Mouse (Mus musculus) hindbrain, embryonic 10.5 days (tissue): ENCODE data around the gene 1700020N15Rik. TPM values are rescaled to one million over a fixed set of nuclear protein-coding genes. Genes with fewer than 3 reads are reported as not detected.
"Not testable (repeated sequence)": the region's sequence is repeated elsewhere in the genome, so short reads cannot be mapped to it uniquely, and the experiment has no call there.

Experiments used
- DNase-seq: peaks from one replicate; pipeline ENCODE4 v3.0.0-alpha.2; 2017; ENCODE audit warnings: low spot score
- H3K27ac ChIP-seq: fragments of 300-500 bp; sonication (generic); 2 replicates; pipeline ENCODE4 v1.5.1; 2016; ENCODE audit warnings: mild to moderate bottlenecking, moderate library complexity
- H3K27me3 ChIP-seq: fragments of 300-500 bp; sonication (generic); 2 replicates; pipeline ENCODE4 v1.6.1; 2016; ENCODE audit warnings: mild to moderate bottlenecking; ENCODE audit not compliant: poor library complexity, insufficient read depth, severe bottlenecking
- H3K36me3 ChIP-seq: fragments of 300-500 bp; sonication (generic); 2 replicates; pipeline ENCODE4 v1.6.1; 2016; ENCODE audit warnings: mild to moderate bottlenecking, moderate library complexity
- H3K4me1 ChIP-seq: fragments of 300-500 bp; sonication (generic); replicated peaks from 2 replicates; pipeline ENCODE4 v1.6.1; 2016; ENCODE audit warnings: mild to moderate bottlenecking
- H3K4me3 ChIP-seq: fragments of 300-500 bp; sonication (generic); 2 replicates; pipeline ENCODE4 v1.5.1; 2016; ENCODE audit warnings: mild to moderate bottlenecking, moderate library complexity
- H3K9me3 ChIP-seq: fragments of 300-500 bp; sonication (generic); 2 replicates; pipeline ENCODE4 v1.6.1; 2016; ENCODE audit warnings: mild to moderate bottlenecking, moderate library complexity
- WGBS: fragments of 180-500 bp; shearing (Covaris S2); methylation state at CpG from one replicate; pipeline ENCODE4 v1.1.7; 2016; 5-methylcytosine and 5-hydroxymethylcytosine counted together
- polyA plus RNA-seq: library from polyadenylated mRNA; unstranded; fragments of >200 nt; fragmentation: Nextera tagmentation; extraction: Ambion mirVana; gene quantifications from 2 replicates; pipeline ENCODE4 v1.2.1, GENCODE M21; 2016

Gene 1700020N15Rik
- polyA plus RNA-seq: 0.55 TPM in 1 of 2 replicates, not detected in the other

DNA sequence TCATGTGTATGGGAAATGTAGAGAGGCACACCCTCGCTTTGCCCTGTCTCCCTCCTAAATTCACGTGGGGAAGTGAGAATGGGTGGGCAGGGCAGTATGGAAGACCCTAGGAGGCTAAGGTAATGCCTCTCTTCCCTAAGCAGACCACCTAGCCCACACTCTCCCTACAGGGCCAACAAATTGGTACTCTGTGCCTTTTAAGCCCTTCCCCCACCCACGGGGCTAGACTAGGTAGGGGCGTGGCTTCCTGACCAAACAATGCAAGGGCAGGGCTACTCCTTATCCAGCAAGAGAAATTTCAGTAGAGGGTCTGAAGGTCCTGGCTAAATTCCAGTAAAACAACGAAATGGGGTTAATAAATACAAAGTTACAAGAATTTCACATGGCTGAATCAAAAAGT is at the start of gene 1700020N15Rik:
Gene 1700020N15Rik (plus strand): TSS at position 301 of the 400 bp plus-strand sequence.
- 68% methylated on average over 5 of the region's 5 CpGs for WGBS
- not testable (repeated sequence) for H3K4me3 ChIP-seq, H3K9me3 ChIP-seq, H3K4me1 ChIP-seq, H3K27me3 ChIP-seq, H3K36me3 ChIP-seq, H3K27ac ChIP-seq, DNase-seq

DNA sequence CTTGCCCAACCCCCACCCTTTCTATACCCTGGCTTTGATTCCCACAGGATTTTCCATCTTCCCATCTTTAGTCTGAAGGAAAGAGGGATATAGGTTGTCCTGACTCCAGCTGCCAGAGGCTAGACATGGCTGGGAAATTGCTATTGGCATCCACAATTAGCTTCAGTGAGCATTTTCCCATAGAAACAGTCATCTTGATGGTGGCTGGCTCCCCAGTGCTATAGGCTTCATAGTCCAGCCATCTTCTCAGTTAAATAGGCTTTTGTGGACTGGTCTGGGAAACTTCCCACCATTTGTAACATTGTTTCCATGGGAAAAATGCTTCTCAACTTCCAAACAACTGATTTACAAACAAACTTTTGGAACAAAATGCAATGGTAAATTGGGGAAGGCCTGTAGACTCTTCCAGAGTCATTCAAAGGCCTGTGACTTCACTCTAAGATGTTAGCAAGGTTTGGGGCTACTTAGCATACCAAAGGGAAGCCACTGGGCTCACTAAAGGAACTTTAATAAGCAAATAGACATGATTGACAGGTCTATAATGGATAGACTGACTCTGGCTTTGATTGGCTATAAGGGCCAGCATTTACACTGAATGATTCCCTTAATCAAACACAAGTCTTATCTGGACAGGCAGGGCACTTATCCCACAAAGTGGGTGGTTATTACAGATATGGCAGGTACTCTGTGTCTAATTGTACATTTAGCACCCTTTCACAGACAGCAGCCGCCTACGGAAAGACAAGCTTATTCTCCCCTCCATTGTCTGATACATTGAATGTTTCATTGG is 31.9 kb downstream of the 1700020N15Rik start:
- Histone ChIP-seq H3K9me3 (no peaks in the 10 kb centered on the region), H3K27ac (no peak overlapping the region), H3K4me3 (no peak overlapping the region), H3K4me1 (peaks cover 10% of the 10 kb centered on the region), H3K36me3 (no peaks in the 10 kb centered on the region), H3K27me3 (no peaks in the 10 kb centered on the region)
- no peak for DNase-seq
- WGBS: 54% methylated on average over 2 of the region's 2 CpGs
